Mouse (Mus musculus) kidney, postnatal 0 days (tissue): ENCODE data around the gene Arrdc1. TPM values are rescaled to one million over a fixed set of nuclear protein-coding genes. Genes with fewer than 3 reads are reported as not detected.
A peak's percentile ranks its signal among the peaks of the same experiment; 100 is the strongest.

ENCODE experiments used
- ATAC-seq: fragments of 200-750 bp; cut with Nextera tagmentation; replicated peaks from 2 replicates; pipeline ENCODE4 v1.8.0; 2017; ENCODE audit warnings: low read depth, moderate number of reproducible peaks, moderate TSS enrichment, moderate library complexity; ENCODE audit not compliant: low FRiP score
- DNase-seq: peaks from one replicate; pipeline ENCODE4 v3.0.0-alpha.2; 2016; ENCODE audit warnings: low spot score
- H3K27ac ChIP-seq: fragments of 300-500 bp; sonication (generic); 2 replicates; pipeline ENCODE4 v1.5.1; 2014; ENCODE audit warnings: mild to moderate bottlenecking
- H3K27me3 ChIP-seq: fragments of 300-500 bp; sonication (generic); 2 replicates; pipeline ENCODE4 v1.6.1; 2014; ENCODE audit warnings: low read length, mixed read lengths; ENCODE audit not compliant: insufficient read depth
- H3K36me3 ChIP-seq: fragments of 300-500 bp; sonication (generic); 2 replicates; pipeline ENCODE4 v1.6.1; 2014; ENCODE audit warnings: low read length, mixed read lengths; ENCODE audit not compliant: insufficient read depth
- H3K4me1 ChIP-seq: fragments of 300-500 bp; sonication (generic); replicated peaks from 2 replicates; pipeline ENCODE4 v1.6.1; 2014; ENCODE audit warnings: antibody characterized with exemption, low read length, mixed read lengths; ENCODE audit not compliant: insufficient read depth
- H3K4me2 ChIP-seq: fragments of 300-500 bp; sonication (generic); 2 replicates; pipeline ENCODE4 v1.6.1; 2014; ENCODE audit warnings: mild to moderate bottlenecking, low read length, moderate library complexity, mixed read lengths
- H3K4me3 ChIP-seq: fragments of 300-500 bp; sonication (generic); replicated peaks from 2 replicates; pipeline ENCODE4 v1.5.1; 2014; ENCODE audit warnings: low read depth, low read length
- H3K9ac ChIP-seq: fragments of 300-500 bp; sonication (generic); 2 replicates; pipeline ENCODE4 v1.6.1; 2014; ENCODE audit warnings: low read depth, low read length
- H3K9me3 ChIP-seq: fragments of 300-500 bp; sonication (generic); replicated peaks from 2 replicates; pipeline ENCODE4 v1.6.1; 2016; ENCODE audit warnings: low read length, inconsistent platforms, mixed read lengths
- CTCF ChIP-seq: IDR thresholded peaks from 2 replicates; pipeline ENCODE4 v1.5.1; 2016; ENCODE audit warnings: antibody characterized with exemption, low read depth, mild to moderate bottlenecking, moderate library complexity
- WGBS: fragments of 180-500 bp; shearing (Covaris S2); extraction: QIAGEN DNeasy Blood & Tissue Kit; methylation state at CpG from one replicate; pipeline ENCODE4 v1.1.7; 2014; 5-methylcytosine and 5-hydroxymethylcytosine counted together
- polyA plus RNA-seq: library from polyadenylated mRNA; unstranded; fragments of >200 nt; fragmentation: Nextera tagmentation; extraction: Ambion mirVana; gene quantifications from 2 replicates; pipeline ENCODE4 v1.2.1, GENCODE M21; 2015

Arrdc1 gene
- polyA plus RNA-seq, 1 experiment from 2014 or later = 66.3 TPM

DNA sequence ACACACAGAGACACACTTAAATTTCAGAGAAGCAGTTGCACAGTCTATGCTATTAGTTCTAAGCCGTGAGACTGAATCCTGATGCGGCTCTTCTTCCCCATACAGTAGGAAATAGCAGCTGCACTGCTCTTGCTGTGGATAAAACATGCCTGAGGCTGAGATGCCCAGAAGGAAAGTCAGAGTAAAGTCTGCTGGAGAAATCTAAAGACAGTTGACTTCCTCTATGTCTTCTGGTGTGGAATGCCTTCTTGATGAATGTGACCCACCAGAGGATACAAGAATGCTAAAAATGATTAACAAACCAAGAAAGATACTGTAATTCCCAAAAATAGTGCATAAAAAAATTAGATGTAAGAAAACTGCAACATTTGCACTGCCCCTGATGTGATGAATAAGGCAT, 35.8 kb downstream of the Arrdc1 start:
- H3K9me3 ChIP-seq = no peaks in the 10 kb centered on the region
- WGBS = 94% methylated on average over 2 of the region's 2 CpGs
- no peak overlapping the region for H3K9ac ChIP-seq
- no peak overlapping the region for H3K4me2 ChIP-seq
- no peak overlapping the region for H3K27ac ChIP-seq
- H3K27me3 ChIP-seq = no peaks in the 10 kb centered on the region
- no peaks in the 10 kb centered on the region for H3K36me3 ChIP-seq
- no peak overlapping the region for H3K4me3 ChIP-seq
- ATAC-seq (no peak), DNase-seq (no peak)
- H3K4me1 ChIP-seq = no peaks in the 10 kb centered on the region
- no peak for TF ChIP-seq CTCF

- Histone ChIP-seq H3K4me3 (no peak overlapping the region), H3K27ac (no peak overlapping the region), H3K36me3 (no peaks in the 10 kb centered on the region), H3K27me3 (no peaks in the 10 kb centered on the region), H3K9ac (no peak overlapping the region), H3K9me3 (no peaks in the 10 kb centered on the region), H3K4me2 (no peak overlapping the region), H3K4me1 (no peaks in the 10 kb centered on the region)
- DNase-seq (no peak), ATAC-seq (no peak)
- 72% methylated on average over 4 of the region's 4 CpGs for WGBS
- no peak for TF ChIP-seq CTCF
These were observed 38.3 kb downstream of the Arrdc1 start for GRCm38 (mm10) chr2:24896761-24897160.

DNA sequence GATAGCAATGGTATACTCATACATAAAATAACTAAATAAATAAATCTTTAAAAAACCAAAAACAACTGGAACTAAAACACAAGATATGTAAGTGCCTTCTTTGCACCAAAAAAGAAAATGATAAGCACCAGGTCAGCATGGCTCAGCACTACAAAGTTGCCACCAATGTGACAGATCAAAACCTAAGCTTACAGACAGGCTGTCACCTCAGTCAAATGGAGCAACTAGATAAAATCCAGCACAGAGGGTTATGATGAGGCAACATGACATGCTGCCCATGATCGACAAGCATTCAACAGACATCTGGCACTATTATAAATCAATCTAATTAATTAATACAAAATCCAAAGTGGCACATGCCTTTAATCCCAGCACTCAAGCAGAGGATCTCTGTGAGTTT, 40.8 kb downstream of the Arrdc1 start:
- H3K36me3 ChIP-seq = no peaks in the 10 kb centered on the region
- no peak overlapping the region for H3K27ac ChIP-seq
- H3K4me2 ChIP-seq = no peak overlapping the region
- ATAC-seq (no peak), DNase-seq (no peak)
- H3K4me3 ChIP-seq = no peak overlapping the region
- WGBS = 90% methylated on average over 1 of the region's 1 CpGs
- 0 out of 2 replicates have a peak, but pooled peaks cover 9% of the 10 kb centered on the region for H3K4me1 ChIP-seq
- no peak for TF ChIP-seq CTCF
- H3K27me3 ChIP-seq = no peaks in the 10 kb centered on the region
- H3K9ac ChIP-seq = no peak overlapping the region
- H3K9me3 ChIP-seq = no peaks in the 10 kb centered on the region

- H3K9ac ChIP-seq = no peak overlapping the region
- H3K4me2 ChIP-seq = no peak overlapping the region
- ATAC-seq = no peak
- H3K4me3 ChIP-seq = no peak overlapping the region
- no peaks in the 10 kb centered on the region for H3K9me3 ChIP-seq
- no peak for DNase-seq
- H3K4me1 ChIP-seq = 0 out of 2 replicates have a peak, but pooled peaks cover 9% of the 10 kb centered on the region
- no peak for TF ChIP-seq CTCF
- WGBS = 79% methylated on average over 5 of the region's 5 CpGs
- no peaks in the 10 kb centered on the region for H3K36me3 ChIP-seq
- no peak overlapping the region for H3K27ac ChIP-seq
- no peaks in the 10 kb centered on the region for H3K27me3 ChIP-seq
These were observed 42.7 kb downstream of the Arrdc1 start for GRCm38 (mm10) chr2:24892318-24892717.

DNA sequence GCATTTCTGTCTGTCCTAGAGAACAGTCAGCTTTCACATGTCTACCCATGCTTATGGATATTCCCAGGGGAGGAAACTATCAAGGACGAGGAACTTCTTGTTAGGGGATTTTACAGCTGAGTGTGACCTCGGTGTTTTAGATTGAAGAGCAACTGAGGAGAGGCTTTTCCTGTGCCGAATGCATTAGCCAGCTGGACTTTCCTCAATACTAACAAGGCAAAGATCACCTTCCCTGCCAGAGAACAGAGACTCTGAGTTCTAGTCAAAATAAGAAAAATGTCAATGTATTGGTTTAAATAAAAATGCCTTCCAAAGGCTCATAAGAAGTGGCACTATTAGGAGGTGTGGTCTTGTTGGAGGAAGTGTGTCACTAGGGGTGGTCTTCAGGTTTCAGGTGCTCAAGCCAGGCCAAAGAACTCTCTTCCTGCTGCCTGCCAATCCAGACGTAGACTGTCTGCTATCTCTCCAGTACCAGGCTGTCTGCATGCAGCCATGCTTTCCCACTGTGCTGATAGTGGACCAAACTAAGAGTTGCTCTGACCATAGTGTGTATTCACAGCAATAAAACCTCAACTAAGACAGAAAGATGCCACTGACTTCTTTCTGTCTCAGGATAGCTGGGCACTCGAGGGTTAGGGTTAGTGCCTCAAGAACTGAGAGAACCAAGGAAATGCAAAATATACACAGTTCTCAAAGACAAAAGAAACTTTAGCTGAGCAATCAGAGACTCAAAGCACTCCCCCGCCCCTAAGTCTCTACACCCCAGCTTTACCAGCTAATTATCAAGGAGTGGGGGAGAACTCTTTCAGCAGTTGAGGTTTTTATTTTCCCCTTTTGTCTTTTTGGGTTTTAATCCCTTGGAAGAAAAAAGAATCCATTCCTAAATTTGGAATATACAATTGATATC, 44.3 kb downstream of the Arrdc1 start:
- no peak for TF ChIP-seq CTCF
- ATAC-seq = no peak
- no peak overlapping the region for H3K4me3 ChIP-seq
- H3K4me1 ChIP-seq = 0 out of 2 replicates have a peak, but pooled peaks cover 9% of the 10 kb centered on the region
- WGBS = 58% methylated on average over 6 of the region's 6 CpGs
- no peaks in the 10 kb centered on the region for H3K9me3 ChIP-seq
- peak; percentile 22 for DNase-seq
- H3K4me2 ChIP-seq = no peak overlapping the region
- H3K9ac ChIP-seq = no peak overlapping the region
- no peaks in the 10 kb centered on the region for H3K27me3 ChIP-seq
- H3K36me3 ChIP-seq = peaks cover 3% of the 10 kb centered on the region; the same call in 1 of the 2 replicates
- H3K27ac ChIP-seq = no peak overlapping the region

DNA sequence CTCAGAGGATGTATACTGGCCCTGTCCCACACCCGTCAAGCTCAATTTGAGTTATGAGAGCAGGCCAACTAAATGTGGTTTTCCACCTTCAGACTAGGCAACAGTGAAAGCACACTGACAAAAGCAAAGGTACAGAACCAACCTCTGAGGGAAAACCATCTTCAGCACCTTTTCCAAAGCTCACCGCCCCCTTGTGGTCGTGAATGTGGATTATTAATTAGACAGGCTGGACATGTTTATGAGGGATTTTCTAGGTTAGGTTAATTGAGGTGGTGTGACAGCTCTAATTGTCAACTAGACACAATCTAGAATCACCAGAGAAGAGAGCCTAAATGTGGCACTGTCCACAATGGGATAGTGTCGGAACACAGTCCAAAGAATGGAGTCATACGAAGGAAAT, 46.2 kb downstream of the Arrdc1 start:
- ATAC-seq = no peak
- Histone ChIP-seq H3K27me3 (no peaks in the 10 kb centered on the region), H3K4me3 (no peak overlapping the region)

More for the DNA sequence above, 46.2 kb downstream of the Arrdc1 start:
- peaks cover 13% of the 10 kb centered on the region for H3K36me3 ChIP-seq
- no peaks in the 10 kb centered on the region for H3K9me3 ChIP-seq
- no peak for DNase-seq
- 76% methylated on average over 5 of the region's 5 CpGs for WGBS
- H3K27ac ChIP-seq = no peak overlapping the region
- H3K9ac ChIP-seq = no peak overlapping the region
- H3K4me2 ChIP-seq = no peak overlapping the region
- TF ChIP-seq CTCF = peak; percentile 57
- 0 out of 2 replicates have a peak, but pooled peaks cover 9% of the 10 kb centered on the region for H3K4me1 ChIP-seq
